Mouse (Mus musculus) lung, adult 2 months (tissue): ENCODE measurements at regions not wholly inside any gene's neighbourhood (a gene's known extent, or its start where the extent isn't known, plus 50 kb on each side); places are given as distances from the start of the nearest gene placed in this dataset.

Experiments used
- CTCF ChIP-seq: fragments of 200-500 bp; IDR thresholded peaks from 2 replicates; pipeline ENCODE4 v1.5.1; 2011; ENCODE audit warnings: mild to moderate bottlenecking, low read length, control low read depth; ENCODE audit not compliant: insufficient read depth
- POLR2A ChIP-seq: fragments of 200-500 bp; IDR thresholded peaks from 2 replicates; pipeline ENCODE4 v1.6.1; 2011; ENCODE audit warnings: low read depth, mild to moderate bottlenecking, control low read depth, low read length, borderline replicate concordance; ENCODE audit errors: extremely low read depth

GRCm38 (mm10) chr3:53353282-53353681 is 109.8 kb downstream of the Nhlrc3 start:
- TF ChIP-seq CTCF: no peak
- TF ChIP-seq POLR2A: no peak
